Mouse (Mus musculus) hindbrain, postnatal 0 days (tissue): ENCODE measurements around the gene Manf. TPM values are rescaled to one million over a fixed set of nuclear protein-coding genes. Genes with fewer than 3 reads are reported as not detected.

Source experiments
- ATAC-seq: fragments of 200-750 bp; cut with Nextera tagmentation; 2 replicates; pipeline ENCODE4 v1.8.0; 2017; ENCODE audit warnings: mild to moderate bottlenecking, moderate TSS enrichment, moderate library complexity
- DNase-seq: peaks from one replicate; pipeline ENCODE4 v3.0.0-alpha.2; 2015; ENCODE audit warnings: low spot score
- H3K27ac ChIP-seq: fragments of 300-500 bp; sonication (generic); 2 replicates; pipeline ENCODE4 v1.5.1; 2014; ENCODE audit warnings: mild to moderate bottlenecking
- H3K27me3 ChIP-seq: fragments of 300-500 bp; sonication (generic); 2 replicates; pipeline ENCODE4 v1.6.1; 2014; ENCODE audit warnings: low read length, mixed read lengths; ENCODE audit not compliant: insufficient read depth
- H3K36me3 ChIP-seq: fragments of 300-500 bp; sonication (generic); 2 replicates; pipeline ENCODE4 v1.6.1; 2014; ENCODE audit warnings: low read length, mixed read lengths; ENCODE audit not compliant: insufficient read depth
- H3K4me1 ChIP-seq: fragments of 300-500 bp; sonication (generic); 2 replicates; pipeline ENCODE4 v1.6.1; 2014; ENCODE audit warnings: antibody characterized with exemption, low read length, mixed read lengths; ENCODE audit not compliant: insufficient read depth
- H3K4me2 ChIP-seq: fragments of 300-500 bp; sonication (generic); 2 replicates; pipeline ENCODE4 v1.6.1; 2014; ENCODE audit warnings: low read depth, mild to moderate bottlenecking, low read length, moderate library complexity, mixed read lengths
- H3K4me3 ChIP-seq: fragments of 300-500 bp; sonication (generic); 2 replicates; pipeline ENCODE4 v1.5.1; 2014; ENCODE audit warnings: low read length
- H3K9ac ChIP-seq: fragments of 300-500 bp; sonication (generic); replicated peaks from 2 replicates; pipeline ENCODE4 v1.6.1; 2014; ENCODE audit warnings: mild to moderate bottlenecking, low read length, moderate library complexity, mixed read lengths
- H3K9me3 ChIP-seq: fragments of 300-500 bp; sonication (generic); 2 replicates; pipeline ENCODE4 v1.6.1; 2016; ENCODE audit warnings: low read length, mixed read lengths
- CTCF ChIP-seq: IDR thresholded peaks from 2 replicates; pipeline ENCODE4 v1.5.1; 2016; ENCODE audit warnings: antibody characterized with exemption, control low read depth, low read depth
- WGBS: fragments of 180-500 bp; shearing (Covaris S2); extraction: QIAGEN DNeasy Blood & Tissue Kit; methylation state at CpG from one replicate; pipeline ENCODE4 v1.1.7; 2014; 5-methylcytosine and 5-hydroxymethylcytosine counted together
- polyA plus RNA-seq: library from polyadenylated mRNA; unstranded; fragments of >200 nt; fragmentation: Nextera tagmentation; extraction: Ambion mirVana; gene quantifications from 2 replicates; pipeline ENCODE4 v1.2.1, GENCODE M21; 2015
- total RNA-seq: library from RNA; depleted of rRNA; stranded (reverse); fragments of >200 nt; gene quantifications from 2 replicates; pipeline ENCODE4 v1.2.3, GENCODE M21; 2014; rRNA removed

Manf gene
- 29.4 and 29.7 TPM in 2 replicates for total RNA-seq
- polyA plus RNA-seq = 119 and 122 TPM in 2 replicates

GRCm38 (mm10) chr9:106891829-106892551 lies at the start of gene Manf:
Gene Manf, minus strand, starts transcription at chr9:106891979.
- WGBS = under 1% methylated on average over 59 of the region's 59 CpGs
- Histone ChIP-seq H3K27ac (peak within 1 kb of the TSS; percentile 91), H3K9ac (peak within 1 kb of the TSS; percentile 84), H3K9me3 (no peaks in the 10 kb centered on the region), H3K4me1 (peaks cover 11% of the 10 kb centered on the region; the same call in 1 of the 2 replicates), H3K4me3 (peak within 1 kb of the TSS; percentile 81), H3K4me2 (peak within 1 kb of the TSS; percentile 87), H3K36me3 (peaks cover 47% of the 10 kb centered on the region), H3K27me3 (no peaks in the 10 kb centered on the region)
- DNase-seq = peak; percentile 98
- ATAC-seq = peak; percentile 99
- peak; percentile 46 for TF ChIP-seq CTCF

GRCm38 (mm10) chr9:106934998-106935397 lies 43.2 kb upstream of the Manf start:
- 90% methylated on average over 1 of the region's 1 CpGs for WGBS
- no peak overlapping the region for H3K9ac ChIP-seq
- H3K27ac ChIP-seq = no peak overlapping the region
- H3K4me3 ChIP-seq = no peak overlapping the region
- ATAC-seq (no peak), DNase-seq (no peak)
- no peaks in the 10 kb centered on the region for H3K4me1 ChIP-seq
- no peak for TF ChIP-seq CTCF
- no peaks in the 10 kb centered on the region for H3K9me3 ChIP-seq
- H3K4me2 ChIP-seq = no peak overlapping the region
- H3K36me3 ChIP-seq = peaks cover 25% of the 10 kb centered on the region; the same call in 1 of the 2 replicates
- no peaks in the 10 kb centered on the region for H3K27me3 ChIP-seq

- 85% methylated on average over 6 of the region's 6 CpGs for WGBS
- no peak overlapping the region for H3K4me2 ChIP-seq
- no peak overlapping the region for H3K9ac ChIP-seq
- H3K36me3 ChIP-seq = peaks cover 20% of the 10 kb centered on the region
- no peak overlapping the region for H3K27ac ChIP-seq
- no peaks in the 10 kb centered on the region for H3K4me1 ChIP-seq
- ATAC-seq (no peak), DNase-seq (no peak)
- no peaks in the 10 kb centered on the region for H3K9me3 ChIP-seq
- H3K4me3 ChIP-seq = no peak overlapping the region
- no peak for TF ChIP-seq CTCF
- no peaks in the 10 kb centered on the region for H3K27me3 ChIP-seq
These were observed 23.1 kb upstream of the Manf start for GRCm38 (mm10) chr9:106914878-106915277.

- H3K4me1 ChIP-seq = no peaks in the 10 kb centered on the region
- H3K27me3 ChIP-seq = no peaks in the 10 kb centered on the region
- peaks cover 20% of the 10 kb centered on the region for H3K36me3 ChIP-seq
- H3K27ac ChIP-seq = no peak overlapping the region
- DNase-seq = no peak
- ATAC-seq = no peak
- H3K9me3 ChIP-seq = no peaks in the 10 kb centered on the region
- 15% methylated on average over 1 of the region's 1 CpGs for WGBS
- H3K4me2 ChIP-seq = no peak overlapping the region
- no peak overlapping the region for H3K9ac ChIP-seq
- H3K4me3 ChIP-seq = no peak overlapping the region
- no peak for TF ChIP-seq CTCF
These were observed 22.0 kb upstream of the Manf start for GRCm38 (mm10) chr9:106913759-106914158.

GRCm38 (mm10) chr9:106911624-106912023 lies 19.8 kb upstream of the Manf start:
- no peak overlapping the region for H3K9ac ChIP-seq
- H3K4me1 ChIP-seq = no peaks in the 10 kb centered on the region
- ATAC-seq (no peak), DNase-seq (no peak)
- WGBS = 89% methylated on average over 1 of the region's 1 CpGs
- H3K9me3 ChIP-seq = no peaks in the 10 kb centered on the region
- H3K27ac ChIP-seq = no peak overlapping the region
- no peak for TF ChIP-seq CTCF
- H3K36me3 ChIP-seq = peaks cover 32% of the 10 kb centered on the region
- no peaks in the 10 kb centered on the region for H3K27me3 ChIP-seq
- H3K4me3 ChIP-seq = no peak overlapping the region
- H3K4me2 ChIP-seq = no peak overlapping the region

- H3K36me3 ChIP-seq = peaks cover 35% of the 10 kb centered on the region
These were observed 16.9 kb upstream of the Manf start for GRCm38 (mm10) chr9:106908715-106909114.

GRCm38 (mm10) chr9:106908174-106908573 lies 16.4 kb upstream of the Manf start:
- WGBS = 86% methylated on average over 3 of the region's 3 CpGs

More at GRCm38 (mm10) chr9:106908715-106909114, 16.9 kb upstream of the Manf start:
- Histone ChIP-seq H3K4me3 (no peak overlapping the region), H3K9ac (no peak overlapping the region), H3K9me3 (no peaks in the 10 kb centered on the region), H3K4me2 (no peak overlapping the region), H3K4me1 (no peaks in the 10 kb centered on the region), H3K27ac (no peak overlapping the region), H3K27me3 (no peaks in the 10 kb centered on the region)
- WGBS = 56% methylated on average over 5 of the region's 5 CpGs
- TF ChIP-seq CTCF = no peak
- no peak for DNase-seq
- no peak for ATAC-seq

More at GRCm38 (mm10) chr9:106908174-106908573, 16.4 kb upstream of the Manf start:
- Histone ChIP-seq H3K4me2 (no peak overlapping the region), H3K27ac (no peak overlapping the region), H3K4me1 (no peaks in the 10 kb centered on the region), H3K4me3 (no peak overlapping the region), H3K27me3 (no peaks in the 10 kb centered on the region), H3K9ac (no peak overlapping the region), H3K9me3 (no peaks in the 10 kb centered on the region), H3K36me3 (peaks cover 29% of the 10 kb centered on the region)
- DNase-seq (no peak), ATAC-seq (no peak)
- no peak for TF ChIP-seq CTCF
